Mouse (Mus musculus) layer of hippocampus, postnatal 25 days (tissue): ENCODE measurements around the gene Gm20877. TPM values are rescaled to one million over a fixed set of nuclear protein-coding genes. Genes with fewer than 3 reads are reported as not detected.
"Not testable (repeated sequence)": the region's sequence is repeated elsewhere in the genome, so short reads cannot be mapped to it uniquely, and the experiment has no call there.

Experiments
- DNase-seq, 2 experiments: peaks; one replicate each; pipeline ENCODE4 v3.0.0; 2022; ENCODE audit warnings: mixed read lengths in 2 of 2, low spot score in 1 of 2; ENCODE audit errors: extremely low spot score in 1 of 2
- total RNA-seq, 2 experiments: library from RNA; stranded (reverse); gene quantifications; 2 replicates each; pipeline ENCODE4 v1.2.3; 2021

The Gm20877 gene
- not detected for total RNA-seq

- not testable (repeated sequence) for DNase-seq
Observed at GRCm38 (mm10) chrY:17093573-17093972, at the start of gene Gm20877. TSS of gene Gm20877 (plus strand) at chrY:17093873.
